Mouse (Mus musculus) olfactory bulb, adult 2 months (tissue): ENCODE results near the gene A330070K13Rik.

Experiments
- CTCF ChIP-seq: fragments of 200-500 bp; IDR thresholded peaks from 2 replicates; pipeline ENCODE4 v1.5.1; 2012; ENCODE audit warnings: low read depth, mild to moderate bottlenecking, low read length, moderate library complexity; ENCODE audit not compliant: insufficient read depth
- POLR2A ChIP-seq: fragments of 200-500 bp; IDR thresholded peaks from 2 replicates; pipeline ENCODE4 v1.6.1; 2012; ENCODE audit warnings: mild to moderate bottlenecking, low read depth, low read length, moderate library complexity; ENCODE audit not compliant: insufficient read depth

DNA sequence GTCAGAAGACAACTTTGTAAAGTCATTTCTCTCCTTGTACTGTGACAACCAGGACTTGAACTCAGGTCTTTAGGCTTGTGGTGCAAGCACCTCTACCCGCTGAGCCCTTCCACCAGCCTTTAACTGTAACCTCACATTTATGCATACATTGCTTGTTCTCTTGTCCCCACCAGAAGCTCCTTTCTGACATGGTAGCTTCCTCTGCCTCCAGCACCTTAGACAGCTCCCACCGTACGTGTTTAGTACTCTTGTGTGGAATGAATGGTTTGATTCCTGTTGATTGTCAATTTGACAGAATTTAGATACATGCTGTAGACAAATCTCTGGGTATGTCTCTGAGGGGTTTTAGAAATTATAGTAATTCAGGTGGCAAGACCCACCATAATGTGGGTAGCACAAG is 20.7 kb downstream of the A330070K13Rik start:
- TF ChIP-seq POLR2A (no peak), CTCF (no peak)
